Mouse (Mus musculus) brain, embryonic 18.5 days (tissue): ENCODE data around the gene Wdr90.

Source experiments
- DNase-seq: peaks from one replicate; pipeline ENCODE4 v3.0.0-alpha.2; 2012; ENCODE audit warnings: low read depth, low spot score

Gene Wdr90

GRCm38 (mm10) chr17:25860229-25860628 lies 1.1 kb downstream of the Wdr90 start:
- no peak for DNase-seq

- peak; percentile 75 for DNase-seq
Observed at GRCm38 (mm10) chr17:25844396-25844901, 16.9 kb downstream of the Wdr90 start, which contains the start of gene Rhot2. TSS of gene Rhot2 (minus strand) at chr17:25844851.

- no peak for DNase-seq
Observed at GRCm38 (mm10) chr17:25843636-25844395, 17.5 kb downstream of the Wdr90 start.

GRCm38 (mm10) chr17:25843122-25843521 lies 18.2 kb downstream of the Wdr90 start:
- DNase-seq = no peak

GRCm38 (mm10) chr17:25842509-25842908 lies 18.8 kb downstream of the Wdr90 start:
- DNase-seq = no peak

- DNase-seq = no peak
Observed at GRCm38 (mm10) chr17:25841117-25841880, 20.0 kb downstream of the Wdr90 start, which contains the start of gene Gm20683. TSS of gene Gm20683 (minus strand) at chr17:25841763.

GRCm38 (mm10) chr17:25840519-25840918 lies 20.8 kb downstream of the Wdr90 start:
- DNase-seq = no peak

- no peak for DNase-seq
Observed at GRCm38 (mm10) chr17:25839455-25840235, 21.7 kb downstream of the Wdr90 start.

GRCm38 (mm10) chr17:25838904-25839303 lies 22.4 kb downstream of the Wdr90 start:
- DNase-seq = no peak

- DNase-seq = no peak
Observed at GRCm38 (mm10) chr17:25837533-25837932, 23.8 kb downstream of the Wdr90 start.

- no peak for DNase-seq
Observed at GRCm38 (mm10) chr17:25837076-25837410, 24.3 kb downstream of the Wdr90 start, which contains the start of gene Rhbdl1. TSS of gene Rhbdl1 (minus strand) at chr17:25837295.

- DNase-seq = no peak
Observed at GRCm38 (mm10) chr17:25836397-25837075, 24.8 kb downstream of the Wdr90 start.

GRCm38 (mm10) chr17:25835816-25836215 lies 25.5 kb downstream of the Wdr90 start:
- no peak for DNase-seq

GRCm38 (mm10) chr17:25835301-25835700 lies 26.0 kb downstream of the Wdr90 start:
- DNase-seq = no peak

- no peak for DNase-seq
Observed at GRCm38 (mm10) chr17:25834595-25835222, 26.6 kb downstream of the Wdr90 start.

GRCm38 (mm10) chr17:25833961-25834594 lies 27.2 kb downstream of the Wdr90 start:
- DNase-seq = no peak

GRCm38 (mm10) chr17:25833291-25833663 lies 28.0 kb downstream of the Wdr90 start, which contains the start of gene Stub1:
TSS of gene Stub1 (minus strand) at chr17:25833404.
- DNase-seq = peak; percentile 70

GRCm38 (mm10) chr17:25832436-25833290 lies 28.6 kb downstream of the Wdr90 start:
- peak; percentile 95 for DNase-seq
